Mouse (Mus musculus) testis, postnatal 14 days (tissue): Measurements from ENCODE around the gene Gpatch2.

Experiments
- DNase-seq: peaks from one replicate; pipeline ENCODE4 v3.0.0; 2021; ENCODE audit warnings: low spot score

The Gpatch2 gene

GRCm38 (mm10) chr1:187366806-187367205 is 151.5 kb downstream of the Gpatch2 start:
- no peak for DNase-seq

GRCm38 (mm10) chr1:187369049-187369448 is 153.7 kb downstream of the Gpatch2 start:
- DNase-seq = no peak

DNA sequence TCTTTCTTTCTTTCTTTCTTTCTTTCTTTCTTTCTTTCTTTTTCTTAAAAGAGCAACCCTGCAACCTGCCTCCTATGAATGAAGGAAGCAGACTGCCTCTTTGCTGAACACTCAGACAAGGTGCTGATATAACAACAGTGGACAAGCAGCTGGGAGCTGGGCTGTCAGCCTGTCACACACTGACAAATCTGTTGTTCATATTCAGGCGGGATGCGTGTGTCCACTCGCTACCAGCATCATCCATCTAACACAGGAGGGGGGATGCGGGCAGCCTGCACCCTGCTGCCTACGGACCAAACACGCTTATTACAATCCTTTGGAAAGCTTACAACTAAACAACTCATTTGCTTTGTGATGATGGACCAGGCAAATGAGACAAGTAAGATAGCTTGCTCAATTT is 158.2 kb downstream of the Gpatch2 start:
- no peak for DNase-seq

DNA sequence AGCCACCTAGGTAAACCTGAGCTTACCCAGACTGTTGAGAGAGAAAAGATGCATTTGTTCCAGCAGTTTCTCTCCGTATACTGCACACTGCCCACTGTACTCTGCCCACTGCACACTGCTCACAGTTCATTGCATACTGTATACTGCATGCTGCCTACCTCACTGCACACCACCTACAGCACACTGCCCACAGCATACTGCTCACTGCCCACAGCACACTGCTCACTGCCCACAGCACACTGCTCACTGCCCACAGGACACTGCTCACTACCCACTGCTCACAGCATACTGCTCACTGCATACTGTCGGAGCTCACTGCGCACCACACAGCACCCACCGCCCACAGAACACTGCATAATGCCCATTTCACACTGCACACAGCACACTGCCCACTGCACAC is 159.1 kb downstream of the Gpatch2 start:
- no peak for DNase-seq

DNA sequence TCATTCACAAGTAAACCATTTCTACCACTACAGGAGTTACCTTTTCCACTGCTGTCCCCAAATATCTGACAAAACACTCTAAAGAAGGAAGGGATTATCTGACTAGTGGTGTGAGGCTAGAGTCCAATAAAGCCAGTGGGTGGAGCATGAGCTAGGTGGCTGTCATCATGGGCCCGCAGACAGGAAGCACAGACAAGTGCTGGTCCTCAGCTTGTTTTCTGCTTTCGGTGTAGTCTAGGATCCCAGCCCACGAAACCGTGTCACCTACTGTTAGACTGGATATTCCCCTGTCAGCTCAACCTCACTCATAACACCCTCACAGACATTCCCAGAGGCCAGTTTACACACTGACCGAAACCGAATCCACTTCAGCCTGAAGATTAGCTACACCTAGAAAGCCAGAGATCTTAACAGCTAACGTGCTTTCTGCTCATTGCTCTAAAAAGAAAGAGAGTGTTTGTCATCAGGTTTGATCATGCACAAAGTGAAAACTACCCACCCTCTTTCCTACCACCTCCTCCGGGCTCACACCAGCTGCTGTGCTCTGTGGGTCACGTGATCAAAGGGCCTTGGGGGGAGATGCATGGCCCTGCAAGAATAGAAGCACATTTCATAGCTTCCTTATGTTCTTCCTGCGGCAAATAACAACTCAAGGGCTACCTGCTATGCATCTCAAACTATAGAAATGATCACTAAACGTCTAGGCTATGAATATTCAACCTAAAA is 161.8 kb downstream of the Gpatch2 start:
- no peak for DNase-seq

DNA sequence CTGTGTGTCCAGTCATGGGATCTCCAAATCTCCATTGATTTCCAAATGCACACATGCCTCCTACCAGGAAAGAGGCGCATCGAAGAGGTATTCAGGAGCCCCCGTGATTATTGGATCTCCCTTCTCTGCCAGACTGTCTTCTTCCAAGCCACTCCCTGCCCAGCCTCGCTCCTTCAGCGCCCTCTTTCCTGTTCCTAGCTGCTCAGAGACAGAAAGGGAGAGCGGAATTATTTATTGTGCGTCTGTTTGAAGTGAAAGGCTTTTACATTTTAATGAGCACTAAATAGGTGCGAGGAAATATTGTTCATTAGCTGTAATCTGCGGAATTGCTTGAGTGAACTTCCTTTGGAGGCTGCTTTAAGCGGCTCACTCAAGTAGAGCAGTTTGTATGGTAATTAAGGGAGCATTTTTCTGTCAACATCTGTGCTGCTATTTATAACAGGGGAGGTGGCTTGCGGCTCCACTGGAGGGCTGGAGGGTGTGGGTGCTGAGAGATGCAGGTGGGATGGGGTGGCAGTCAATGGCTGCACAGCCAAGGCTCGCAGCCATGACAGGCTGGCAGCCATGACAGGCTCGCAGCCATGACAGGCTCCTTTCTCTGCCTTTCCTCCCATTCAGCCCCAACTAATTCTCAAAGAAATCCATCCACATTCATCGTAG is 162.7 kb downstream of the Gpatch2 start:
- DNase-seq = no peak

GRCm38 (mm10) chr1:187389476-187389875 is 174.2 kb downstream of the Gpatch2 start:
- no peak for DNase-seq

DNA sequence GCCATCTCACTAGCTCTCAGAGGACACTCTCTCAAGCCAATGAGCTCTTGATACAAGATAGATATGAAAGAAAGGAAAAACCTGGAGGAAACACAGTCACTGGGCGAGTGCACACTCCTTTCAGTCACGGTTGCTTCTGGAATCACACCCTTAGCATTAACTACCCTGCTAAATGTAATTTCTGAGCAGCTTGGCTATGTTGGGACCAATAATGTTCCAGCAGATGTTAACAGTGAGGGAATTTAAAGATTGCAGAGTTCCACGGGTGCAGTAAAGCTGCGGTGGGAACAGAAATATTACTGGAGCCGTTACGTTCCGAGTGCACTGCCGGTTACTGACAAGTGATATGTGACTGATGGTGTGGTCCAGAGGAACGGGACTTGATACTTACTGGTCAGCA is 185.5 kb downstream of the Gpatch2 start:
- DNase-seq = no peak
